In genomic region chr11:64051195-64051968, GRCm38 (mm10) we compare ENCODE assay signal across 10 mouse cellular contexts. TPM values are rescaled to one million over a fixed set of nuclear protein-coding genes. Genes with fewer than 3 reads are reported as not detected.
DNase-seq lines count a peak whose midpoint lies in the region; ATAC-seq and TF ChIP-seq lines count a peak whose summit lies in the region.
"Had no signal": no experiment of that assay in that cellular context is flagged by ENCODE, and none has a peak within 500 bp of the region (broad histone marks: within the 10 kb centered on the region; RNA-seq: fewer than 3 reads in every experiment).

No protein-coding gene starts in this region.

- no peak overlapping the region for H3K27ac ChIP-seq in heart, embryonic 16.5 days (ENCODE audit: low read length)
- peak overlapping the region; percentile 32; the same call in 1 of the 2 replicates for H3K27ac ChIP-seq in hindbrain, postnatal 0 days
- H3K27ac ChIP-seq in midbrain, embryonic 16.5 days (ENCODE audit: low read length): 0 out of 2 replicates have a peak overlapping the region, but pooled peaks have one; percentile 17
- H3K27ac ChIP-seq: stomach, embryonic 15.5 days had no signal

- peaks cover 19% of the 10 kb centered on the region for H3K4me1 ChIP-seq in heart, embryonic 16.5 days (ENCODE audit: control insufficient read depth, insufficient read depth, low read length)
- H3K4me1 ChIP-seq in hindbrain, postnatal 0 days (ENCODE audit: insufficient read depth, low read length): 0 out of 2 replicates have a peak, but pooled peaks cover 4% of the 10 kb centered on the region
- no peaks in the 10 kb centered on the region; the same call in 1 of the 2 replicates for H3K4me1 ChIP-seq in midbrain, embryonic 16.5 days (ENCODE audit: control insufficient read depth, insufficient read depth, low read length)
- H3K4me1 ChIP-seq: stomach, embryonic 15.5 days had no signal

- H3K9ac ChIP-seq in heart, embryonic 16.5 days (ENCODE audit: low read length): no peak overlapping the region
- no peak overlapping the region for H3K9ac ChIP-seq in hindbrain, postnatal 0 days (replicated peaks; ENCODE audit: low read length)
- H3K9ac ChIP-seq in midbrain, embryonic 16.5 days (ENCODE audit: low read depth, low read length): no peak overlapping the region
- H3K9ac ChIP-seq: stomach, embryonic 15.5 days had no signal

- 0 out of 2 replicates have a peak, but pooled peaks have one; percentile 23 for ATAC-seq in heart, embryonic 16.5 days (replicated peaks; ENCODE audit: extremely low read depth, insufficient read depth, low FRiP score)
- ATAC-seq in hindbrain, postnatal 0 days: peak; percentile 90
- ATAC-seq in midbrain, embryonic 16.5 days: peak; percentile 86

- peak overlapping the region; percentile 34 for H3K4me2 ChIP-seq in heart, embryonic 16.5 days (ENCODE audit: low read depth, low read length)
- H3K4me2 ChIP-seq in hindbrain, postnatal 0 days (ENCODE audit: low read depth, low read length): 0 out of 2 replicates have a peak overlapping the region, but pooled peaks have one; percentile 7
- H3K4me2 ChIP-seq in midbrain, embryonic 16.5 days (ENCODE audit: low read length): no peak overlapping the region
- H3K4me2 ChIP-seq: stomach, embryonic 15.5 days had no signal

- DNase-seq in heart, adult 18-20 months: no peak
- DNase-seq in embryo, embryonic 11 days: peak; percentile 42
- peak; percentile 69 for DNase-seq in hindbrain, postnatal 0 days (ENCODE audit: low spot score)
- DNase-seq in MN1 (ENCODE audit: low spot score): no peak
- DNase-seq in ovary, postnatal 14 days (ENCODE audit: low spot score): no peak
- no peak for DNase-seq in spleen, postnatal 10 days (ENCODE audit: low spot score in 2 of 2)

- 31% methylated on average over 9 of the region's 9 CpGs for WGBS in heart, embryonic 16.5 days
- WGBS in hindbrain, postnatal 0 days: 33% methylated on average over 9 of the region's 9 CpGs
- WGBS in midbrain, embryonic 16.5 days: 24% methylated on average over 9 of the region's 9 CpGs

- TF ChIP-seq CTCF in hindbrain, postnatal 0 days (IDR thresholded peaks at IDR 0.05; ENCODE audit: low read depth): no peak

- no peaks in the 10 kb centered on the region for H3K36me3 ChIP-seq in heart, embryonic 16.5 days (ENCODE audit: control insufficient read depth, insufficient read depth)
- no peaks in the 10 kb centered on the region for H3K36me3 ChIP-seq in hindbrain, postnatal 0 days (ENCODE audit: insufficient read depth, low read length)
- 0 out of 2 replicates have a peak, but pooled peaks cover 2% of the 10 kb centered on the region for H3K36me3 ChIP-seq in midbrain, embryonic 16.5 days (ENCODE audit: control insufficient read depth, insufficient read depth, low read length)
- H3K36me3 ChIP-seq: stomach, embryonic 15.5 days had no signal

- H3K9me3 ChIP-seq in heart, embryonic 16.5 days (replicated peaks; ENCODE audit: control insufficient read depth, low read length): no peaks in the 10 kb centered on the region
- no peaks in the 10 kb centered on the region for H3K9me3 ChIP-seq in hindbrain, postnatal 0 days (ENCODE audit: low read length)
- H3K9me3 ChIP-seq in midbrain, embryonic 16.5 days (replicated peaks; ENCODE audit: control insufficient read depth, low read length, poor library complexity, severe bottlenecking): no peaks in the 10 kb centered on the region
- H3K9me3 ChIP-seq: megakaryocyte, embryonic 14.5 days; stomach, embryonic 15.5 days had no signal

- H3K4me3 ChIP-seq in heart, embryonic 16.5 days (ENCODE audit: low read length): no peak overlapping the region
- no peak overlapping the region for H3K4me3 ChIP-seq in hindbrain, postnatal 0 days (ENCODE audit: low read length)
- H3K4me3 ChIP-seq in midbrain, embryonic 16.5 days (ENCODE audit: low read depth, low read length): no peak overlapping the region
- H3K4me3 ChIP-seq: megakaryocyte, embryonic 14.5 days; stomach, embryonic 15.5 days had no signal

- H3K27me3 ChIP-seq in heart, embryonic 16.5 days (ENCODE audit: control insufficient read depth, insufficient read depth, low read length): no peaks in the 10 kb centered on the region
- no peaks in the 10 kb centered on the region for H3K27me3 ChIP-seq in hindbrain, postnatal 0 days (ENCODE audit: insufficient read depth, low read length)
- H3K27me3 ChIP-seq in midbrain, embryonic 16.5 days (ENCODE audit: control insufficient read depth, insufficient read depth, low read depth, low read length): no peaks in the 10 kb centered on the region
- H3K27me3 ChIP-seq: stomach, embryonic 15.5 days had no signal

RNA-seq across cellular contexts. Expression of gene Cox10, which starts 27.9 kb away (rescaled TPM):
- polyA plus RNA-seq in heart, embryonic 16.5 days (2015; fragmentation: Nextera tagmentation; extraction: Ambion mirVana): 42.7 and 42.9 TPM in 2 replicates
- 10 to 100 TPM; 70.1 to 74.3 TPM for total RNA-seq in heart, adult 18-20 months (2021)
- total RNA-seq in hindbrain, postnatal 0 days (2014; rRNA removed): 17.3 and 20.9 TPM in 2 replicates
- 28.9 and 33.0 TPM in 2 replicates for polyA plus RNA-seq in hindbrain, postnatal 0 days (2015; fragmentation: Nextera tagmentation; extraction: Ambion mirVana)
- polyA plus RNA-seq in midbrain, embryonic 16.5 days (2015; fragmentation: Nextera tagmentation; extraction: Ambion mirVana): 25.3 and 26.1 TPM in 2 replicates

Comparison
In these comparisons a context has a peak if more than half of its experiments do, and no peak if none do; other contexts are left out.
1. ATAC-seq: peak in every context shown above with its lines; median percentile 90 in hindbrain, postnatal 0 days; 86 in midbrain, embryonic 16.5 days; 23 in heart, embryonic 16.5 days.
2. DNase-seq: peak in embryo, embryonic 11 days (single experiment) and hindbrain, postnatal 0 days (single experiment); none in heart, adult 18-20 months (0 of 2), MN1 (single experiment), ovary, postnatal 14 days (single experiment) and spleen, postnatal 10 days (0 of 2).